In genomic region chr5:139252081-139252909, GRCm38 (mm10) we compare ENCODE assay signal across 7 mouse cellular contexts. TPM values are rescaled to one million over a fixed set of nuclear protein-coding genes. Genes with fewer than 3 reads are reported as not detected.
A peak's percentile ranks its signal among the peaks of the same experiment; 100 is the strongest.
DNase-seq lines count a peak whose midpoint lies in the region; ATAC-seq lines count a peak whose summit lies in the region.

Get4 (plus strand) TSS chr5:139252324.

- WGBS in intestine, embryonic 16.5 days, result under 1% methylated on average over 86 of the region's 90 CpGs
- WGBS in midbrain, embryonic 11.5 days, result under 1% methylated on average over 82 of the region's 90 CpGs

- H3K9me3 ChIP-seq in intestine, embryonic 16.5 days (ENCODE audit: control insufficient read depth, low read length), result no peaks in the 10 kb centered on the region
- no peaks in the 10 kb centered on the region for H3K9me3 ChIP-seq in midbrain, embryonic 11.5 days (ENCODE audit: control insufficient read depth, low read length)

- DNase-seq in adrenal gland, adult 8-10 months, result peak; percentile 99
- DNase-seq in embryo, embryonic 9.5 days (ENCODE audit: extremely low spot score), result peak; percentile 98
- DNase-seq in gastrocnemius, postnatal 4 days (ENCODE audit: low spot score in 2 of 2), result peak; percentile 99 to 100
- peak; percentile 97 to 99 for DNase-seq in left cerebral cortex, postnatal 36 days (ENCODE audit: low spot score in 2 of 2)
- DNase-seq in midbrain, embryonic 11.5 days (ENCODE audit: low spot score, missing footprints), result peak; percentile 99
- DNase-seq in skeletal muscle tissue, adult 2 months (ENCODE audit: low read depth, low spot score), result peak; percentile 99

- H3K36me3 ChIP-seq in intestine, embryonic 16.5 days (ENCODE audit: control insufficient read depth, insufficient read depth, low read length), result peaks cover 5% of the 10 kb centered on the region; the same call in 1 of the 2 replicates
- peaks cover 9% of the 10 kb centered on the region for H3K36me3 ChIP-seq in midbrain, embryonic 11.5 days (ENCODE audit: control insufficient read depth, insufficient read depth, low read length)

- H3K4me3 ChIP-seq in intestine, embryonic 16.5 days (ENCODE audit: low read length), result peak within 1 kb of the TSS; percentile 79
- H3K4me3 ChIP-seq in midbrain, embryonic 11.5 days (ENCODE audit: low read depth, low read length), result peak within 1 kb of the TSS; percentile 84

- H3K27ac ChIP-seq in intestine, embryonic 16.5 days (ENCODE audit: low read length), result peak within 1 kb of the TSS; percentile 86
- peak within 1 kb of the TSS; percentile 85 for H3K27ac ChIP-seq in midbrain, embryonic 11.5 days (ENCODE audit: low read depth, low read length)

- H3K9ac ChIP-seq in intestine, embryonic 16.5 days (ENCODE audit: low read depth, low read length), result peak within 1 kb of the TSS; percentile 77
- peak within 1 kb of the TSS; percentile 93 for H3K9ac ChIP-seq in midbrain, embryonic 11.5 days (ENCODE audit: low read length)

- H3K4me2 ChIP-seq in intestine, embryonic 16.5 days (ENCODE audit: low read depth, low read length), result peak within 1 kb of the TSS; percentile 82
- H3K4me2 ChIP-seq in midbrain, embryonic 11.5 days, result peak within 1 kb of the TSS; percentile 93

- intact Hi-C loops in left cerebral cortex, postnatal 36 days (cut with DNase I), result loop anchor here (1.0 kb wide), 1 partner anchor 52 kb away; the partner anchor contains the start of gene Sun1

- H3K27me3 ChIP-seq in intestine, embryonic 16.5 days (replicated peaks; ENCODE audit: control insufficient read depth, insufficient read depth, low read length), result no peaks in the 10 kb centered on the region
- no peaks in the 10 kb centered on the region for H3K27me3 ChIP-seq in midbrain, embryonic 11.5 days (ENCODE audit: control insufficient read depth, insufficient read depth, low read length)

- peaks cover 11% of the 10 kb centered on the region for H3K4me1 ChIP-seq in intestine, embryonic 16.5 days (ENCODE audit: control insufficient read depth, insufficient read depth, low read length)
- H3K4me1 ChIP-seq in midbrain, embryonic 11.5 days (ENCODE audit: control insufficient read depth, insufficient read depth, low read length), result peaks cover 11% of the 10 kb centered on the region

- ATAC-seq in intestine, embryonic 16.5 days, result peak; percentile 94
- peak; percentile 94 for ATAC-seq in midbrain, embryonic 11.5 days (ENCODE audit: low FRiP score)

RNA-seq across cellular contexts. Expression of gene Get4, which starts in this region (rescaled TPM):
- total RNA-seq in adrenal gland, adult 8-10 months (2022), result 100 to 1,000 TPM in 2 of 4 experiments, 10 to 100 TPM in 2; 96.6 to 112 (median 101) TPM
- total RNA-seq in gastrocnemius, postnatal 4 days (2021), result 10 to 100 TPM; 81.9 to 87.1 TPM
- polyA plus RNA-seq in intestine, embryonic 16.5 days (2015; fragmentation: Nextera tagmentation; extraction: Ambion mirVana), result 136 and 143 TPM in 2 replicates
- total RNA-seq in left cerebral cortex, postnatal 36 days (2021), result 10 to 100 TPM; 51.5 to 52.9 TPM
- polyA plus RNA-seq in midbrain, embryonic 11.5 days (2014; fragmentation: Nextera tagmentation; extraction: Ambion mirVana), result 118 and 123 TPM in 2 replicates

Comparison
In these comparisons a context has a peak if more than half of its experiments do, and no peak if none do; other contexts are left out.
1. Peak in every context shown above with its lines: DNase-seq, ATAC-seq, H3K4me3 ChIP-seq and H3K27ac ChIP-seq.